Mouse (Mus musculus): Measurements from ENCODE around the gene Slc44a4.
"Not testable (repeated sequence)": the region's sequence is repeated elsewhere in the genome, so short reads cannot be mapped to it uniquely, and the experiment has no call there.

Gene Slc44a4

GRCm38 (mm10) chr17:34943128-34943815, 29.0 kb downstream of the Slc44a4 start:
- no peak for DNase-seq (ENCODE audit: low read depth, low spot score)

GRCm38 (mm10) chr17:34944362-34944761, 30.1 kb downstream of the Slc44a4 start:
- DNase-seq (ENCODE audit: low read depth, low spot score): no peak

GRCm38 (mm10) chr17:34946486-34947140, 32.3 kb downstream of the Slc44a4 start:
- DNase-seq (ENCODE audit: low read depth, low spot score): no peak

DNA sequence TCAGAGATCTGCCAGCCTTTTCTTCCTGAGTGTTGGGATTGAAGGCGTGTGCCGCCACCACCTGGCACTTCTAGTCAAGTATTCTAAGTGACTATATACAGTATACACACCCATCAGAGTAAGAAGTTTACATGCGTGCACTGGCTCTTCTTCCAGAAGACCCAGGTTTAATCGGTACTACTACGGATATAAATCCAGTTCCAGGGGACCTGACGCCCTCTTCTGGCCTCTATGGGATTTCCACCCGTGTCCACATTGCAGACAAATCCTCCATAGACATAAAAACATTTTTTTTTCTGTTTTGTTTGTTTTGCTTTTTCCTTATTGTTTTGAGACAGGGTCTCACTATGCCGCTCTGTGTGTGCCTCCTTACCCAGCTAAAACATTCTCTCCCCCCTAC, 33.3 kb downstream of the Slc44a4 start:
- DNase-seq (ENCODE audit: low read depth, low spot score): peak; percentile 68

DNA sequence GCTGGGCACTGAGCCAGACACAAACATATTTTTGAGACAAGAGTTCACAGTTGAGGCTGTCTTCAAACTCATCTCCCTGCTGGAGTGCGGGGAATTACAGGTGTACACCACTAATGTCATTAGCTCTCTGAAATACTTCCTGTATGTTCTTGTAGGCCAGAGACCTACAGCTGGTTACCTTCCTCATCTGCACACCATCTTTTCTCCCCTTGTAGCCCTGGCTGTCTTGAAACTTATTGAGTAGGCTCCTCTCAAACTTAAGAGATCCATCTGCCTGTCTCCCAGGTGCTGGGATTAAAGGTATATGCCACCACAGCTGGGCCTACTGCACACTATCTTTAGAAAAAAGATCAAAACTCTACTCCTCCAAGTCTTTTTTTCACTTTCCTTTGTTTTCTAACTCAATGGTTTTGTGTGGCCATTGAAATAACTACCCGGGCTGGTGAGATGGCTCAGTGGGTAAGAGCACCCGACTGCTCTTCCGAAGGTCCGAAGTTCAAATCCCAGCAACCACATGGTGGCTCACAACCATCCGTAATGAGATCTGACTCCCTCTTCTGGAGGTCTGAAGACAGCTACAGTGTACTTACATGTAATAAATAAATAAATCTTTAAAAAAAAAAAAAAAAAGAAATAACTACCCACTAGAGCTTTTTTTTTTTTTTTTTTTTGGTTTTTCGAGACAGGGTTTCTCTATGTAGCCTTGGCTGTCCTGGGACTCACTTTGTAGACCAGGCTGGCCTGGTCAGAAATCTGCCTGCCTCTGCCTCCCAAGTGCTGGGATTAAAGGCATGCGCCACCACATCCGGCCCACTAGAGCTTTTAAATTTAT, 34.7 kb downstream of the Slc44a4 start:
- peak; percentile 49 for DNase-seq (ENCODE audit: low read depth, low spot score)

- DNase-seq (ENCODE audit: low read depth, low spot score): peak; percentile 85
Measured at GRCm38 (mm10) chr17:34949553-34949969, 35.3 kb downstream of the Slc44a4 start.

DNA sequence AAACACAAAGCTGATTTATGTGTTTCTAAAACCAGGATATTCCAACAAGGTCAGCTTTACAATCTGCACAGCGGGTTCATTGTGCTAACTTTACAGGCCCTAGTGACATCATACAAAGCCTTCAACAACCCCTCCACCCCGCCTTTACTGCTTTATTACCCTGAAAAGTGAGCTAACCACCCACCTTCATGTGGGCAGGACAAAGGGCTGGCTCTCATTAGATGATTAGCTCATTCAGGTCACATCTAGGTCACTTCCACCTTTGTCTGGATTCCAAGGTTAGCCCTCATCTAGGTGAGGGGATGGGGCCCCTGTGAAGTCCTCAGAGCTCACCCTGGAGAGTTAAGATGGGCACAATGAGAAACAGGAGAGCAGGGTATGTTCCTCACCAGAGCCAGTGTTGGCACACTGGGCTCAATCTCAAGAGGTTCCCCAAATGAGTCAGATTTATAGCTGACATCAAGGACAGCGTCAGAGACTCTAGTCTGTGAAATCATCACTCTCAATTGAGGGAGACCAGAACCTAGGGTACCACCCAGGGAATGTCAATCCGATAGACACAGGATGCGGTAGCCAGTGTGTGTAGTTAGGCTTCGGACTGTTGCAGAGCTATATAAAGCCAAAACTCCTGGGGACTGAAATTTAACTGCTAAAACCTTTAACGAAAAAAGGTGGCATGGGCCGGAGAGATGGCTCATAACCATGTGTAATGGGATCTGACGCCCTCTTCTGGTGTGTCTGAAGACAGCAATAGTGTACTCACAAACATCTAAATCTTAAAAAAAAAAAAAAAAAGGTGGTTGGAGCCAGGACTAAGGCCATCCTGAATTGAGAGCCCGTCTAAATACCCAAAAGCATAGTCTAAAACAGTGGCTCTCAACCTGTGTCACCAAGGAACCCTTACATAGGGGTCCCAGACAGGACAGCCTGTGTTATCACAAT, 36.5 kb downstream of the Slc44a4 start:
- DNase-seq (ENCODE audit: low read depth, low spot score): peak; percentile 80

GRCm38 (mm10) chr17:34951636-34952377, 37.5 kb downstream of the Slc44a4 start:
- DNase-seq (ENCODE audit: low read depth, low spot score): no peak

GRCm38 (mm10) chr17:34952378-34953040, 38.2 kb downstream of the Slc44a4 start:
- peak; percentile 86 for DNase-seq (ENCODE audit: low read depth, low spot score)

DNA sequence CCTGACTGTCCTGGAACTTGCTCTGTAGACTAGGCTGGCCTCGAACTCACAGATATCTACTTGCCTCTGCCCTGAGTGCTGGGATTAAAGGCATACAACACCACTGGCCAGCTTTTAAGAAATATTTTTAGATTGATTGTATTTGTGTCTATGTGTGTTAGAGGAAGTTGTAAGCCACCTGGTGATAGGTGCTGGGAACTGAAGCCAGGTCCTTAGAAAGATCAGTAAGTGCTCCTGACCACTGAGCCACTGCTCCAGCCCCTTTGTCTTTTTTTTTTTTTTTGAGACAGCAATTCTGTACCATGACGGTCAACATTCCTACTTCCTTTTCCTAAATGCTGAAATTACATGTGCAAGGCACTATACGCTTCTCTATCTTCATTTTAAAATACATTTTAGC, 39.0 kb downstream of the Slc44a4 start:
- peak; percentile 69 for DNase-seq (ENCODE audit: low read depth, low spot score)

DNA sequence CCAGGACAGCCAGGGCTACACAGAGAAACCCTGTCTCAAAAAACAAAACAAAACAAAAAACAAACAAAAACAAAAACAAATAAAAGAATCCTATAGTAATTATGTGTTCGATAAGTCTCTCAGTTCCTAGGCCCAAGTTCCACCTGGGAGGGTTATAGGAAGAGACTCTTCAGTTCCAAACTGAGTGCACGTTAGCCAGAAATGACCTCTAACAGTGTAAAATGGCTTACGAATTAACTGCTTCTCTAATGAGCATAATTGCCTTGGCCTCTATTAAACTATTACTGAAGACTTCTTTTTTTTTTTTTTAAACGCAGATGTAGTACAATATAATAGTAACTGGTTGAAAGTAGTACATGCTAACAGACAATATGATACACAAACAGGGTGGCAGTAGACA, 39.6 kb downstream of the Slc44a4 start:
- no peak for DNase-seq (ENCODE audit: low read depth, low spot score)

DNA sequence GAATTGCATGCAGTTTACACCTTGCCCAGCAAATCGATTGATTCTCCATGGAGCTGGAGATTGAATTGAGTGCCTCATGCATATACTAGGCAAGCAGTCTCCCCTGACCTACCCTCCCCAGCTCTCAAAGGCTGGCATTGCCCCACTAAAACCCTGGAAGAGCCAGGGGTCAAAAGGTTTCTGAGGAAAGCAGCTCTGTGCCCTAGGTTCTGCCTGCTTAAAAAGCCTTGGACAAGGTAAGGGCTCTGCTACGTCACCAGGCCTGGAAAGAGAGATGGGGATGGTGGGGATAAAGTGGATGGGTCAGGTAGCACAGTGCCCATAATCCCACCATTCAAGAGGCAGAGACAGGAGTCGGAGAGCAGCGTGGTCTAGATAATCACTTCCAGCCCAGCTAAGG, 40.6 kb downstream of the Slc44a4 start:
- no peak for DNase-seq (ENCODE audit: low read depth, low spot score)

DNA sequence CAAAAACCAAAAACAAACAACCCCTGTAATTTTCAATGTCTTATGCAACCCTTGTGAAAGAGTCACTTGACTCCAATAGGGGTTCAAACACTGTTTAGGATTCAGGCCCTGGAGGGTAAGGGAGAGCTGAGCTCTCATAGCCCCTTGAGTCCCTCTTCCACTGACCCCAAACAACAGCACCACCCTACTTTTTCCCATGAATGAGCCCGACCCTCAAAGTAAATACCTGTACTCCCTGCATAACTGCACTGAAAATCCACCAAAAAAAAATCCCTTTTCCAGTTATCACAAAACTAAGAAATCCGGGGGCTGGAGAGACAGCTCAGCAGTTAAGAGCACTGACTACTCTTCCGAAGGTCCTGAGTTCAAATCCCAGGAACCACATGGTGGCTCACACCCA, 41.6 kb downstream of the Slc44a4 start:
- no peak for DNase-seq (ENCODE audit: low read depth, low spot score)

- no peak for DNase-seq (ENCODE audit: low read depth, low spot score)
Measured at GRCm38 (mm10) chr17:34956340-34956739, 42.1 kb downstream of the Slc44a4 start.

GRCm38 (mm10) chr17:34957291-34957690, 43.0 kb downstream of the Slc44a4 start:
- not testable (repeated sequence) for DNase-seq (ENCODE audit: low read depth, low spot score)

DNA sequence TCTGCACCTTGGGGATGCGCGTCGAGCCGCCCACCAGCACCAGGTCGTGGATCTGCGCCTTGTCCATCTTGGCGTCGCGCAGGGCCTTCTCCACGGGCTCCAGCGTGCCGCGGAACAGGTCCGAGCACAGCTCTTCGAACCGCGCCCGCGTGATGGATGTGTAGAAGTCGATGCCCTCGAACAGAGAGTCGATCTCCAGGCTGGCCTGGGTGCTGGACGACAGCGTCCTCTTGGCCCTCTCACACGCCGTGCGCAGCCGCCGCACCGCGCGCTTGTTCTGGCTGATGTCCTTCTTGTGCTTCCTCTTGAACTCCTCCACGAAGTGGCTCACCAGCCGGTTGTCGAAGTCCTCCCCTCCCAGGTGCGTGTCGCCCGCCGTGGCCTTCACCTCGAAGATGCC, 43.7 kb downstream of the Slc44a4 start:
- DNase-seq (ENCODE audit: low read depth, low spot score): not testable (repeated sequence)

DNA sequence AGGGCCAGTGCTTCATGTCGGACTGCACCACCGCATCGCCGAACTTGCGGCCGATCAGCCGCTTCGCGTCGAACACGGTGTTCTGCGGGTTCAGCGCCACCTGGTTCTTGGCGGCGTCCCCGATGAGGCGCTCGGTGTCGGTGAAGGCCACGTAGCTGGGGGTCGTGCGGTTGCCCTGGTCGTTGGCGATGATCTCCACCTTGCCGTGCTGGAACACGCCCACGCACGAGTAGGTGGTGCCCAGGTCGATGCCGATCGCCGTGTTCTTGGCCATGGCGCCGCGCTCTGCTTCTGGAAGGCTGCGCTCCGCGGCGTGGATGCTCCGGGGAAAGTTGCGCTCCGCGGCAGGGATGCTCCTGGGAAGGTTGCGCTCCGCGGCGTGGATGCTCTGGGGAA, 44.5 kb downstream of the Slc44a4 start:
- DNase-seq (ENCODE audit: low read depth, low spot score): not testable (repeated sequence)

DNA sequence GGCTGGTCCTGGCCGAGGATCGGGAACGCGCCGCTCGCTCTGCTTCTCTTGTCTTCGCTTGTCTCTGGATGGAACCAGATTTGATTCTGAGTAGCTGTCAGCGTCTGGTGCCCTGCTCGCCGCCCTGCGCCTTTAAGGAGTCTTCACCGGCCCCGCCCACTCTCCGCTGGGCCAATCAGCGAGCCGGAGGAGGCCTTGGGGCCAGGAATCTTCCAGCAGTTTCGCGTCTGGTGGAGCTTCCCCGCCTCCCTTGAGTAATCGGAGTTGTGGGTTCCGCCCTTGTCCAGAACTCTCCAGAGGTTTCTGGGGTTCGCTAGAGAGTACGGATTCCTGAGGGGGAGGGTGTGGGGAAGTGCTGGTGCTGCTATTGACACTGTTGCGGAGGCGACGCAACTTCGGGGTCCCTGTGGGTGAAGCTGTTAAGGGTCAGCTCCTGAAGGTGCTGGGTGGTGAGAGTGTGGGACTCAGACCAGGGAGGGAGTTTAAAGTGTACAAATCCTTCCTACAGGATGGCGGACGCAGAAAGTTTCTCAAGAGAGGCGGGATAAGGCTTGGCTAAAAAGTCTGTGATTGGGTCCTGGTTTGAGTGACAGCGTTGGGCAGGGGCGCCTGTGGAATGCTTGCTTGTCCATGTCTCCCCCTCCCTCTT, 45.0 kb downstream of the Slc44a4 start, which contains the start of gene Hspa1b:
Hspa1b (minus strand) TSS at position 109 of the 649 bp plus-strand sequence.
- peak; percentile 89 for DNase-seq (ENCODE audit: low read depth, low spot score)

DNA sequence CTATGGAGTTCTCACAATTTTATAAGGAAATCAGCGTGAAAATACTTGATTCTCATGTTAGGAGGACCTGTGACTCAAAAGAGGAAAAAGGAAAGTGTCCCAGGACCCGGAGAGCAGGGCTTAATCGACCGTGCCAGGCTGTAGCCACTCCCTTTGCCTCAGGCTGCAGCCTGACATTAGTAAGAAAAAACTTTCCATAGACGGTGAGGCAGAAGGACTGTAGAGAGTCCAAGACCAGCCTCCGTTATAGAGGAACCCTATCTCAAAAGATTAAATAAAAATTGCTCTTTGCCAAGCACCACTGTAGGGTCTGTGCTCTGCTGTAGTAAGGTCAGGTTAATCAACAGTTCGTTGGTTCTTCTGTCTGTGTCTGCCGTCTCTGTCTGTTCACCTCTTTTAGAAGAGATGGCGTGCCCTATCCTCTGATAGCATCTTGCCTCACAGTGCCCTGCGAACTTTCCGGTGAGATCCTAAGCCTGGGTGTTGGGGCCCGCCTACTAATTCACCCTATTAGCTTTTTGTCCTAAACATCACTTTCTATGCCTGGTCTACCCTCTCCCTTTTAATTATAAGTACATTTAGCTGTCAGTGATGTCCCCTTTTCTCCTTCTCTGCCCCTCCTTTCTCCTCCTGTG, 45.7 kb downstream of the Slc44a4 start:
- DNase-seq (ENCODE audit: low read depth, low spot score): no peak

Data from ES-CJ7 (cell line).